Mouse (Mus musculus) heart, adult 2 months (tissue): ENCODE measurements around the gene Gm20219.

Source experiments
- CTCF ChIP-seq: fragments of 200-600 bp; IDR thresholded peaks from 2 replicates; pipeline ENCODE4 v1.8.1; 2022; ENCODE audit warnings: antibody characterized with exemption, mild to moderate bottlenecking, moderate library complexity
- EP300 ChIP-seq: fragments of 200-500 bp; IDR thresholded peaks from 2 replicates; pipeline ENCODE4 v1.6.1; 2011; ENCODE audit warnings: low read depth, low read length, control low read depth; ENCODE audit not compliant: insufficient read depth
- POLR2A ChIP-seq: fragments of 200-500 bp; IDR thresholded peaks from 2 replicates; pipeline ENCODE4 v1.6.1; 2011; ENCODE audit warnings: mild to moderate bottlenecking, low read depth, low read length, control low read depth; ENCODE audit not compliant: insufficient read depth

DNA sequence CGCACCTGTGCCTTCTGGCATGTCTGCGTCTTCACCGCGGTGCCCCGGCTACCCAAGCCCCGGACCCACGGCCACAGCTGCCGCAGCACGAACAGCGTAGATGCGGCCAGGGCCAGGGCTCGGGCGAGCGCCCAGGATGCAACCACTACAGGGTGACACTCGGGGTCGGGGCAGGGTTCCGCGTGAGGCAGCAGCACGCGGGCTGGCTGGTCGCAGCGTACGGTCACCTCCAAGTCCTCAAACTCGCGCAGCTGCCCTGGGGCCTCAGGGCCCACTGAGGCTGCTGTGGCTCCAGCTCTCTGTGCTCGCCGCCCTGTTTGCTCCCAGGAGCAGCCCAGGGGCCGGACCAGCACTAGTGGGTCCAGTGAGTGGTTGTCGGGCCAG, 42.5 kb downstream of the Gm20219 start:
- TF ChIP-seq CTCF, result no peak
- TF ChIP-seq POLR2A, result no peak
- TF ChIP-seq EP300, result no peak
